Mouse (Mus musculus): ENCODE measurements at regions not wholly inside any gene's neighbourhood (a gene's known extent, or its start where the extent isn't known, plus 50 kb on each side); places are given as distances from the start of the nearest gene placed in this dataset.
"Not testable (repeated sequence)": the region's sequence is repeated elsewhere in the genome, so short reads cannot be mapped to it uniquely, and the experiment has no call there.

GRCm38 (mm10) chr2:168424277-168425099 lies 143.0 kb upstream of the Kcng1 start:
- in situ Hi-C loops (cut with MboI, MseI), result loop anchor here (5.0 kb wide), 1 partner anchor 322 kb away; no protein-coding TSS in a partner anchor

DNA sequence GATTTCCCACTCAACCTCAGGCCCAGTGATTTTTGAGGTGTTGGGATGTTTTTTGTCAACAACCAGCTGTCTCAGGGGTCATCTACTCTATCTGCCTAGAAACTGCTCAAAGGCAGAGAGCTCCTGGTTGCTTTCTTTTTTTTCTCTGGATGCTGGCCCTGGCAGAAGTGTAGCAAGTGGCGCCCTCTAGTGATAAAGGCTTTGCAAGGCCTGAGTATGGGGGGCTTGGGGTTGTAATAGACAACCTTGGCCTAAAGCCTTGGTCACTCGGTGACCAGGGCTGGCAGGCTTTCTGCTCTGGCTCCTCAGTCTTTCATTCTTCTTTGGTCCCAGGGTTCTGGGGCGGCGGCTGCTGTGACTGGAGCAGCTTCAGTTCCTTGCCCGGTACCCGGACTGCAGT lies 142.0 kb upstream of the Kcng1 start:
- in situ Hi-C loops (cut with MboI, MseI), result no loop called here

- in situ Hi-C loops (cut with MboI, MseI), result no loop called here
Observed at GRCm38 (mm10) chr2:168415140-168415539, 133.6 kb upstream of the Kcng1 start.

GRCm38 (mm10) chr2:168414110-168414872 lies 132.8 kb upstream of the Kcng1 start:
- in situ Hi-C loops (cut with MboI, MseI), result no loop called here

GRCm38 (mm10) chr2:168412853-168413252 lies 131.3 kb upstream of the Kcng1 start:
- in situ Hi-C loops (cut with MboI, MseI), result no loop called here

DNA sequence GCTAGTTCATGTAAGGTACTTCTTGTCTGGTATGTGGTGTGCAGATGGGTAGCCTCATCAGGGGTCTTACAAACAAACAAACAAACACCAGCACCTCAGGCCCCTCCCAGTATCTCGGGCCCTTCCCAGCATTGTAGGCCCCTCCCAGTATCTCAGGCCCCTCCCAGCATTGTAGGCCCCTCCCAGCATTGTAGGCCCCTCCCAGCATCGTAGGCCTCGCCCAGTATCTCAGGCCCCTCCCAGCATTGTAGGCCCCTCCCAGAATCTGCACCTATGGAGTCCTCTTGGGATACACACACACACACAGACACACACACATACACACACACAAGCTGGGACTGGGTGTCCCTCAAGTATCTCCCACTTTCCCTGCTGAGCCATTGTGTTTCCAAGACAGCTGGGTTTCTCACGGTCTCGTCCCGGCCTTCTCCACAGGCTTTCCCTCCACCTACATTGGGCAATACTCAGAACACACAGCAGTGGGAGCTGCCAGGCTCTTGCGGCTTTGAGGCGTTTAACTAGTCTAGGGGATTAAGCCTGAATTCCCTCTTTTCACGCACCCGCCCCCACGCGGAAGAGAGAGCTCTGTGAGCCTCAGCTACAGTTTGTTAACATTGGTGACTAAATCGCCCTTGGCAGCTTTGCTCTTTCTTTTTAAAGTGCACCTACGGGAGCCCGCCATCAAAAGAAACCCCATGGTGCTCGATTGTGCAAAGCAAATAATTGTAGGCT lies 121.4 kb upstream of the Kcng1 start:
- in situ Hi-C loops (cut with MboI, MseI), result no loop called here

- in situ Hi-C loops (cut with MboI, MseI), result no loop called here
Observed at GRCm38 (mm10) chr2:168399088-168399709, 117.7 kb upstream of the Kcng1 start.

DNA sequence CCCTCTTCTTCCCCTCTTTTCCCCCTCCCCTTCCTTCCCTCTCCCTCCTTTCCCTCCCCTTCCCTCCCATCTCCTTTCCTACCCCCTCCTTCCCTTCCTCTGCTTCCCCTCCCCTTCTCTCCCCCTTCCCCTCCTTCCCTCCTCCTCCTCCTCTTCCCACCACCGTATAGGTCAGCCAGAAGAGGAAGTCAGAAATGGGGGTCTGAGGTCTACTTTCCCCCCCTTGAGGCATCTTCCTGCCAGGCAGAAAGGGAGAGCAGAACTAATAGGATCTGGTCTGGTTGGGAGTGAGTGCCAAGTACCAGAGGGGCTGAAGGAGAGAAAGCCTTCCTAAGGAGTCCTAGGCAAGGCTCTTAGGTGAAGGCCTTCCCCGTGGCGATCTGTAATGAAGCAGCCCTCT lies 114.8 kb upstream of the Kcng1 start:
- in situ Hi-C loops (cut with MboI, MseI), result no loop called here

DNA sequence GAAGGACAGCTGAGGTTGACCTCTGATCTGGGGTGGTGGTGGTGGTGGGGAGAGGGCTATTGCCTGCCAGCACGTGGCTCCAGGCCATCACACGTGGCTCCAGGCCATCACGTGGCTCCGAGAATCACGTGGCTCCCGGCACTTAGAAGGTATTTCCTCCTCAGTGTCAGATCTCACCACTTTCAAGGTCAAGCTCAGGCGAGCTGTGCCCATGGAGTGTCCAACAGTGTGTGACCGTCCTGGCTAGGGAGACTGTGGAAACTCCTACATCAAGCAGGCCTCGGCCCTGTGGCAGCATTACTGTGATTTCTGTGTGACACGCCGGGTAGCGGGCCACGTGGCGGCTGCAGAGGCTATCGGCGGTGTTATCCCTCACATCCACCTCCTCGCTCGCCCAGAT lies 111.8 kb upstream of the Kcng1 start:
- in situ Hi-C loops (cut with MboI, MseI), result no loop called here

DNA sequence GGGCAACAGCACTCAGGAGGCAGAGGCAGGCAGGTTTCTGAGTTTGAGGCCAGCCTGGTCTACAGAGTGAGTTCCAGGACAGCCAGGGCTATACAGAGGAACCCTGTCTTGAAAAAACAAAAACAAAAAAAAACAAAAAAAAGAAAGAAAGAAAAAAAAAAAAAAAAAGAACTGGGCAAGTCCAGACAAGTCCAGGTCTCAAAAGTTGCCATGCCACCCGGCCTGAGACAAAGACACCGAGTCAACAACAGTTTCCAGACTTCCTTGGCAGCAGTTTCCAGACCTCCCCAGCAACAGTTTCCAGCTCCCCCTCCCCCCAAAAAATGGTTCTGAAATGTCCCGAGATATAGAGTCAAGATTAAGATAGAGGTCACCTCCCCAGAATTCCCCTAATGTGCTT lies 110.6 kb upstream of the Kcng1 start:
- in situ Hi-C loops (cut with MboI, MseI), result not testable (repeated sequence)

DNA sequence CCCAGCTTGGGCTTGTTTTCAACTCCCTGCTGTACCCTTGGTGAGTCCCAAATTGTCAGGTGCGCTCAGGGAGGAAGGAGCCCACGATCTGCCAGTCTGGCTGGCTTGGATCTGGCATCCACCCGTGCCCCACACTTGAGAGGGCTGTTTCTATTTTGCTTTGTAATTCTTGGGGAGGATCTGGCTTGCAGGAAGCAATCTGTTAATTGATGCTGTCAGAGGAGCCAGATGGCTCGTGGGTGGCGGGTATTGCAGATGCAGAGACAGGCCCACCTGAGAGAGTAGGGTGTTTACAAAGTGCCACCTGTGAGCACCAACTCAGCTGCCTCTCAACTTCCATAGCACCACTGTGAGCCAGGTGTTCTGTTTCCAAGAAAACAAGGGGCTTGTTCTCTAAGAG lies 99.1 kb upstream of the Kcng1 start:
- in situ Hi-C loops (cut with MboI, MseI), result no loop called here

- in situ Hi-C loops (cut with MboI, MseI), result no loop called here
Observed at GRCm38 (mm10) chr2:168372356-168372755, 90.8 kb upstream of the Kcng1 start.

- in situ Hi-C loops (cut with MboI, MseI), result no loop called here
Observed at GRCm38 (mm10) chr2:168371245-168371644, 89.7 kb upstream of the Kcng1 start.

DNA sequence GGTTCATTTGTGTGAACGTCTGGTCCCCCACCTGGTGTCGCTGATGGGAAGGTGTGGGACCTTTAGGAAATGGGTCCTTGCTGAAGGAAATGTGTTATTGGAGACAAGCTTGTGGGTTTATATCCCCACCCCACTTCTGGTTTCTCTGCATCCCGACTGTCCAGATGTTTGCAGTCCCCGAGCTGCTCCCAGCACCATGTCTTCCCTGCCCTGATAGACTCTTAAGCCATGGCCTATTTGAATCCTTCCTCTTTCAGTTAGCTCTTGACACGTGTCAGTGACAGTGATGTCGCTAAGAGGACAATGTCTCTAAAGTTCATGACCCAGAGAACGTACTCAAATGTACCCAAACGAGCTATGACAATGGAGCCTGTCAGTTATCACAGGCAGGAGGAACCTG lies 77.7 kb upstream of the Kcng1 start:
- in situ Hi-C loops (cut with MboI, MseI), result no loop called here

DNA sequence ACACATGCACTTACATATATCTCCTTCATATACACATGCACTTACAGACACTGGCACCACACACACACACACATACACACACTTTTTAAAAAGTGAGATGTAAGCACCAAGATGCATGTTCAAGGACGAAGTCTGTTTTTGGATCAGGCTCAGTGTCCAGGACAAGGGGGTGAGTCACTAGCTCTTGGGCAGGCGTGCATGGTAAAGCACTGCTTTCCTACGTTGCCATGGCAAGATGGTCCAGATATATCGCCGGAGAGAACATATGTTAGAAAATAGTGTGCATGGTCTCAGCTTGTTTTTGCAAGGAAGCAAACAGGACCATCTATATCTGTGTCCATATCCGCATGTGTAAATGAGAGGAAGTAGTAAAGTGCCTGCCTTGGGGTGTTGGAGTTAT lies 77.0 kb upstream of the Kcng1 start:
- in situ Hi-C loops (cut with MboI, MseI), result no loop called here

DNA sequence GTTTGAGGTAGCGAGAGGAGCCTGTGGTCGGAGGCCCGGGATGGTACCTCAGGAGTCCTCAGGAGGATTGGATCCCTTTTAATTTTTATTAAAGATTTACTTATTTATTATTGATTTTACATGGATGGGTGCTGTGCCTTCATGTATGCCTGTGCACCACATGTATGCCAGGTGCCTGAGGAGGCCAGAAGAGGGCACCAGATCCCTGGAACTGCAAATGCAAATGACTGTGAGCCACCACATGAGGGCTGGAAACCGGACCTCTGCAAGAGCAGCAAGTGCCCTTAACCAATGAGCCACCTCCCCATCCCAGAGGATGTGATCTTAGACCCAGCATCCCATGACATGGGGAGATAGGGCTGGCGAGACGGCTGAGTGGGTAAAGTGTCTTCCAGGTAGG lies 76.3 kb upstream of the Kcng1 start:
- in situ Hi-C loops (cut with MboI, MseI), result no loop called here

DNA sequence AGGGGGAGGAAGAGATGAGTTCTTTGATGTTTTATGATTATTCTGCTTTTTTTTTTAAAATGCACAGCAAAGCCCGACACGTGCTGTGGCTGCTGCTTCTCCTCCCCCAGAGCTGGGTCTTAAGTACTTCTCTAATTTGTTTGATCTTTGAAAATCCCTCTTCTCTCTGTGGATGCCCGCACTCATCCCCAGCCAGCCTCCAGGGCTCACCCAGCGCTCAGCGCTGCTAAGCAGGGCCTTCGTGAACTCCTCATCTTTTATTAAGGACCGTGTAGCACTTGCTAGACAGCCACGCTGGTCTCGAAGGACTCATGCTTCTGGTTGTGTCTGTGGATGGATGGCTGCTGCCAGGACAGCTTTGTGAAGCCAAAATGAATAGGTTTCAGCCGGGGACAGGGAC lies 72.9 kb upstream of the Kcng1 start:
- in situ Hi-C loops (cut with MboI, MseI), result no loop called here

GRCm38 (mm10) chr2:168352626-168353025 lies 71.1 kb upstream of the Kcng1 start:
- in situ Hi-C loops (cut with MboI, MseI), result no loop called here

DNA sequence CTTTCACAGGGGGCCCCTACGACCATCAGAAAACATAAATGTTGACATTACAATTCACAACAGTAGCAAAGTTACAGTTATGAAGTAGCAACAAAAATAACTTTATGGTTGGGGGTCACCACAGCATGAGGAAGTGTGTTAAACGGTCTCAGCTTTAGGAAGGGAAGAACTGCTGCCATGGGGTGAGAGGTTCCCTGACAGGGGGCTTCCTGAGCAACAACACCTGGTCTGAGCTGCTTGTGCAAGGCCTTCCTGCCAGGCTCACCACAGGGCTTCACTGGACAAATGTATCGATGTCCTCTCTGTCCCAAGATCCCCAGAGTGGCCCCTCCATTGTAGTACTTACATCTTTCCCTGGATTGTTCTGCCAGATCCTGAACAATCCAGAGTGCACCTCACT lies 70.7 kb upstream of the Kcng1 start:
- in situ Hi-C loops (cut with MboI, MseI), result no loop called here

DNA sequence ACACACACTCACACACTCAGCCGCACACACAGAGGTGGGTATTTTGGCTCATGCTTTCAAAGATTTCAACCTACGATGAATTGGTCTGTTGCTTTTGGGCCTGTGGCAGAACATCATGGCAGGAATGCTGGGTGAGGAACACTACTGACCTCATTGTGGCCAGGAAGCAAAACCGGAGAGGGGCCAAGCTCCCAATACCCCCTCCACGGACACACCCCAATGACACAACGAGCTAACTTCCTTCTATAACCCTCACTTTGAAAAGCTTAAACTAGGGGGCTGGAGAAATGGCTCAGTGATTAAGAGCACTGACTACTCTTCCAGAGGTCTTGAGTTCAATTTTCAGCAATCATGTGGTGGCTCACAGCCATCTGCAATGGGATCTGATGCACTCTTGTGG lies 63.8 kb upstream of the Kcng1 start:
- in situ Hi-C loops (cut with MboI, MseI), result no loop called here

DNA sequence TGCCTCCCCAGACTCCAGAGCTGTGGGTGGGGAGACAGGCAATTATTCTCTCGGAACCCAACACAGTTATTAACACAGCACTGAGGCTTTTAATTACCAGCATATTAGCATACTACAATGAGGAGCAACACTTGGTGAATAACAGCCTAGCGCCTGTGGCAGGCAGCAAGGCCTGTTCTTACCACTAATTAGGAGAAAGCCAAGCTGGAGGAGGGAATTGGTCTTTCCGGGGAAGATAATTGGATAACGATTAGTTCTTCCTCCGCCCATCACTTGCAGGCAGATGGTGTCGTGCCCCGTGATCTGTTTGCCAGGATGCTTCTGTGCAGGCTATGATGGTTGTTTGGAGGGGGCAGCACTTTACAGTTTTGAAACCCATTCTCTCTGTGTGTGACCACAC lies 62.2 kb upstream of the Kcng1 start:
- in situ Hi-C loops (cut with MboI, MseI), result no loop called here

- in situ Hi-C loops (cut with MboI, MseI), result no loop called here
Observed at GRCm38 (mm10) chr2:168338819-168339218, 57.3 kb upstream of the Kcng1 start.

Measured in regulatory T cell (primary cell).